Mouse (Mus musculus): Measurements from ENCODE around the gene Zfp42. TPM values are rescaled to one million over a fixed set of nuclear protein-coding genes. Genes with fewer than 3 reads are reported as not detected.

Gene Zfp42
- not detected in 2 replicates for polyA plus RNA-seq (2012; rRNA removed; ENCODE audit: low replicate concordance)

GRCm38 (mm10) chr8:43306896-43307295 lies at the start of gene Zfp42:
Gene Zfp42, minus strand, starts transcription at chr8:43306980.

Other genes starting within 250 kb of the Zfp42 start
- not detected in 2 replicates for gene Triml1, start 165.5 kb downstream of the Zfp42 start, polyA plus RNA-seq (2012; rRNA removed; ENCODE audit: low replicate concordance)
- gene Triml2, start 126.4 kb downstream of the Zfp42 start, polyA plus RNA-seq (2012; rRNA removed; ENCODE audit: low replicate concordance) = not detected in 2 replicates
- not detected in 2 replicates for gene Adam26b, start 221.1 kb upstream of the Zfp42 start, polyA plus RNA-seq (2012; rRNA removed; ENCODE audit: low replicate concordance)